Mouse (Mus musculus) kidney, embryonic 14.5 days (tissue): ENCODE data around the gene Zfp398. TPM values are rescaled to one million over a fixed set of nuclear protein-coding genes. Genes with fewer than 3 reads are reported as not detected.

Experiments used
- ATAC-seq: fragments of 200-750 bp; cut with Nextera tagmentation; 2 replicates; pipeline ENCODE4 v1.8.0; 2017; ENCODE audit warnings: moderate number of reproducible peaks, mild to moderate bottlenecking, moderate TSS enrichment, moderate library complexity; ENCODE audit not compliant: low FRiP score, low TSS enrichment
- H3K27ac ChIP-seq: fragments of 300-500 bp; sonication (generic); 2 replicates; pipeline ENCODE4 v1.5.1; 2014; ENCODE audit warnings: low read depth, mild to moderate bottlenecking, low read length, moderate library complexity, mixed read lengths
- H3K27me3 ChIP-seq: fragments of 300-500 bp; sonication (generic); 2 replicates; pipeline ENCODE4 v1.6.1; 2014; ENCODE audit warnings: mild to moderate bottlenecking, low read length; ENCODE audit not compliant: control insufficient read depth, insufficient read depth
- H3K36me3 ChIP-seq: fragments of 300-500 bp; sonication (generic); 2 replicates; pipeline ENCODE4 v1.6.1; 2014; ENCODE audit warnings: low read length, mixed read lengths; ENCODE audit not compliant: control insufficient read depth, insufficient read depth
- H3K4me1 ChIP-seq: fragments of 300-500 bp; sonication (generic); 2 replicates; pipeline ENCODE4 v1.6.1; 2014; ENCODE audit warnings: low read length, mixed read lengths; ENCODE audit not compliant: control insufficient read depth, insufficient read depth
- H3K4me2 ChIP-seq: fragments of 300-500 bp; sonication (generic); replicated peaks from 2 replicates; pipeline ENCODE4 v1.6.1; 2014; ENCODE audit warnings: low read depth, mild to moderate bottlenecking, low read length
- H3K4me3 ChIP-seq: fragments of 300-500 bp; sonication (generic); 2 replicates; pipeline ENCODE4 v1.5.1; 2014; ENCODE audit warnings: mild to moderate bottlenecking, low read length
- H3K9ac ChIP-seq: fragments of 300-500 bp; sonication (generic); 2 replicates; pipeline ENCODE4 v1.6.1; 2014; ENCODE audit warnings: low read depth, mild to moderate bottlenecking, low read length, moderate library complexity
- H3K9me3 ChIP-seq: fragments of 300-500 bp; sonication (generic); 2 replicates; pipeline ENCODE4 v1.6.1; 2016; ENCODE audit warnings: low read length; ENCODE audit not compliant: control insufficient read depth
- WGBS: fragments of 180-500 bp; shearing (Covaris S2); extraction: QIAGEN DNeasy Blood & Tissue Kit; methylation state at CpG from one replicate; pipeline ENCODE4 v1.1.7; 2014; 5-methylcytosine and 5-hydroxymethylcytosine counted together
- polyA plus RNA-seq: library from polyadenylated mRNA; unstranded; fragments of >200 nt; fragmentation: Nextera tagmentation; extraction: Ambion mirVana; gene quantifications from 2 replicates; pipeline ENCODE4 v1.2.1, GENCODE M21; 2014

Gene Zfp398
- polyA plus RNA-seq, 1 experiment from 2014 or later = 11.6 TPM

DNA sequence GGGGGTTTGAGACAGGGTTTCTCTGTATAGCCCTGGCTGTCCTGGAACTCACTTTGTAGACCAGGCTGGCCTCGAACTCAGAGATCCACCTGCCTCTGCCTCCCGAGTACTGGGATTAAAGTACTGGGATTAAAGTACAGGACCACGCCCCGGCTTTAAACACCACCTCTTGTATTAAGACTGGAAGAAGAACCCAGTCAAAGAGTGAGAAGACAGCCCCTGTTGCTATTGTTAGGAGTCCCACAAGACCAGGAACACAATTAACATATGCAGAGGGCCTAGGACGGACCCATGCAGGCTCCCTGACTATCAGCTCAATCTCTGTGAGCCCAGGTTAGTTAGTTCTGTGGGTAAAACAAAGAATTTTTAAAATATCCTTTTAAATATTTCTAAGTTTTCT, 36.8 kb downstream of the Zfp398 start:
- no peak overlapping the region for H3K27ac ChIP-seq
- no peak overlapping the region for H3K9ac ChIP-seq
- no peaks in the 10 kb centered on the region for H3K27me3 ChIP-seq
- peaks cover 6% of the 10 kb centered on the region; the same call in 1 of the 2 replicates for H3K36me3 ChIP-seq
- no peaks in the 10 kb centered on the region for H3K9me3 ChIP-seq
- H3K4me3 ChIP-seq = no peak overlapping the region
- H3K4me1 ChIP-seq = no peaks in the 10 kb centered on the region
- no peak overlapping the region for H3K4me2 ChIP-seq
- ATAC-seq = no peak
- whole genome bisulfite sequencing = 90% methylated on average over 5 of the region's 5 CpGs

DNA sequence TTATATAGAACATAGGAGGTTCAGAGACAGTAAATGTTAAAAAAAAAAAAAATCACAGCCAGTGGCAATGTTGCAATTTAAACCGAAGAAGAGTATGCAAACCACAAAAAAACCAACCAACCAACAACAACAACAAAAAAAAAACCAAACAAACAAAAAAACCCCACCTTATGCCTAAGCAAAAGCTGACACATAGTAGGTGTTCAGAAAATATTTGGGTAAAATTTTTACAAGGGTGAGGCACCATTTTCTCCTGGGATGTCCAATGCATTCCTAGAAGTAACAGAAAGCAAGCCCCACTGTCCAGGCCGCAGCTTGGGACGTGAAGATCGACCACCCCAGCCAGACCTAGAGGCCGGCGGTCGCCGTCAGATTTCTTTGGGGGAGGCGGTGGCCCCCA, 41.6 kb downstream of the Zfp398 start, which contains the start of gene Zfp282:
TSS of gene Zfp282 (plus strand) at position 147 of the 400 bp plus-strand sequence.
- no peaks in the 10 kb centered on the region for H3K27me3 ChIP-seq
- WGBS = 5% methylated on average over 9 of the region's 9 CpGs
- H3K36me3 ChIP-seq = peaks cover 20% of the 10 kb centered on the region
- H3K4me3 ChIP-seq = peak within 1 kb of the TSS; percentile 88
- peak within 1 kb of the TSS; percentile 97 for H3K27ac ChIP-seq
- H3K9ac ChIP-seq = peak within 1 kb of the TSS; percentile 96
- ATAC-seq = no peak
- H3K4me2 ChIP-seq = peak within 1 kb of the TSS; percentile 86
- no peaks in the 10 kb centered on the region for H3K9me3 ChIP-seq
- H3K4me1 ChIP-seq = peaks cover 7% of the 10 kb centered on the region; the same call in 1 of the 2 replicates

GRCm38 (mm10) chr6:47877461-47878132, 42.1 kb downstream of the Zfp398 start:
- peak overlapping the region; percentile 96 for H3K9ac ChIP-seq
- H3K27me3 ChIP-seq = no peaks in the 10 kb centered on the region
- peaks cover 24% of the 10 kb centered on the region for H3K36me3 ChIP-seq
- H3K27ac ChIP-seq = peak overlapping the region; percentile 97
- H3K4me1 ChIP-seq = peaks cover 7% of the 10 kb centered on the region; the same call in 1 of the 2 replicates
- ATAC-seq = peak; percentile 98
- H3K4me3 ChIP-seq = peak overlapping the region; percentile 88
- H3K4me2 ChIP-seq = peak overlapping the region; percentile 86
- WGBS = under 1% methylated on average over 56 of the region's 71 CpGs
- no peaks in the 10 kb centered on the region for H3K9me3 ChIP-seq

DNA sequence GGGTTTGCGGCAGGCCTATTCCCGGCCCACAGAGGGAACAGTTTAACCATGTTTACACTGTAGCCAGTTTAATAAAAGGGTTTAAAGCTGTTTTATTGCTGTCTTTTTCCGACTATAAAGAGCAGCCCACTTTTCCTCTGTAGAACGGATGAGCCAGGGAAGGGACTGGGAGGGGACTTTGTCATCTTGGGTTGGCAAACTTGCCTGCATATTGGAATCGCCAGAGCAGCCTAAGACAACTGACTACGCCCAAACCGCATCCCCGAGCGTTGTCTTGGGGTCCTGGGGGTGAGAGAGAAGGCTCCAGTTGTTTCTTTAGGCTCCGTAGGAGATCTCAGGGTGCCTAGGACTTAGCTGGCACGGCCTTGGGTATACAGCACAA, 42.7 kb downstream of the Zfp398 start:
- H3K9ac ChIP-seq = peak overlapping the region; percentile 96
- peak overlapping the region; percentile 97 for H3K27ac ChIP-seq
- H3K27me3 ChIP-seq = no peaks in the 10 kb centered on the region
- H3K36me3 ChIP-seq = peaks cover 29% of the 10 kb centered on the region
- under 1% methylated on average over 11 of the region's 11 CpGs for WGBS
- H3K9me3 ChIP-seq = no peaks in the 10 kb centered on the region
- peak overlapping the region; percentile 86 for H3K4me2 ChIP-seq
- ATAC-seq = no peak
- peak overlapping the region; percentile 88 for H3K4me3 ChIP-seq
- H3K4me1 ChIP-seq = peaks cover 7% of the 10 kb centered on the region; the same call in 1 of the 2 replicates

- peaks cover 7% of the 10 kb centered on the region; the same call in 1 of the 2 replicates for H3K4me1 ChIP-seq
- H3K4me3 ChIP-seq = peak overlapping the region; percentile 88
- H3K9ac ChIP-seq = peak overlapping the region; percentile 96
- H3K27ac ChIP-seq = no peak overlapping the region
- H3K4me2 ChIP-seq = peak overlapping the region; percentile 86
- peaks cover 34% of the 10 kb centered on the region for H3K36me3 ChIP-seq
- WGBS = 43% methylated on average over 3 of the region's 3 CpGs
- no peaks in the 10 kb centered on the region for H3K9me3 ChIP-seq
- H3K27me3 ChIP-seq = no peaks in the 10 kb centered on the region
- no peak for ATAC-seq
These were observed 43.1 kb downstream of the Zfp398 start for GRCm38 (mm10) chr6:47878593-47878992.

DNA sequence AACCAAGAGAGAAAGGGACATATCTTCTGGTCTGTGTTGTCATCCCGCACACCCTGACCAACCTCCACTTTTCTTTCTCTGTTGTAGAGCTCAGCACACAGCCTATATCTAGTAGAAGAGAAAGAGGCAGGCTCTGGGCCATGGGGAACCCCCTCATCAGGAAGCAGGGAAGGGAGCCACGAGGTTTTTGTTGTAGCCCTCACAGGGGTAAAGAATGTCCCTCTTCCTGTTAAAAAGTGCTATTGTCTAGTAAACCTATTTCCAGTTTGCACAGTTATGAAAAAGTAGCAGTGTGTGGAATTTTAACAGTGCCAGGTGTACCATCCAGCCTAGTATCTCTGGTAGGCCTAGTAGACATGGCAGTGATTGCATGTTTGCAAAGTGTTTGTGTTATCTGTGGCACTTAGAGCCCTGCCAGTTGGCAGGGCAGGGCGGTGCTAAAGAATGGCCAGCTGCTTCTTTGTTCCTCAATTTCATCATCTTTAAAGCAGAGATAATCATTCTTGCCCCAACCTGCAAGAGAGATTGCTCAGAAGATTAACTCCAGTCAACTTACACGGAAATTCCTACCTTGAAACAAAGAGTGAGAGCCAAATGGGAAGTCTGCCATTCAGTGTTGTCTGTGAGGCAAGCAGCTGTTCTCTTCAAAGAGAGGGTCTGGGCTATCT, 43.7 kb downstream of the Zfp398 start:
- WGBS = 61% methylated on average over 4 of the region's 4 CpGs
- Histone ChIP-seq H3K4me1 (peaks cover 7% of the 10 kb centered on the region; the same call in 1 of the 2 replicates), H3K4me2 (peak overlapping the region; percentile 86), H3K9ac (peak overlapping the region; percentile 96; the same call in 1 of the 2 replicates), H3K27me3 (no peaks in the 10 kb centered on the region), H3K36me3 (peaks cover 40% of the 10 kb centered on the region), H3K9me3 (no peaks in the 10 kb centered on the region), H3K27ac (no peak overlapping the region), H3K4me3 (peak overlapping the region; percentile 88)
- no peak for ATAC-seq

GRCm38 (mm10) chr6:47880166-47880565, 44.7 kb downstream of the Zfp398 start:
- H3K4me2 ChIP-seq = no peak overlapping the region
- no peak overlapping the region for H3K9ac ChIP-seq
- H3K9me3 ChIP-seq = no peaks in the 10 kb centered on the region
- peaks cover 7% of the 10 kb centered on the region; the same call in 1 of the 2 replicates for H3K4me1 ChIP-seq
- WGBS = 91% methylated on average over 10 of the region's 10 CpGs
- ATAC-seq = no peak
- H3K4me3 ChIP-seq = no peak overlapping the region
- H3K36me3 ChIP-seq = peaks cover 47% of the 10 kb centered on the region
- H3K27ac ChIP-seq = no peak overlapping the region
- no peaks in the 10 kb centered on the region for H3K27me3 ChIP-seq

DNA sequence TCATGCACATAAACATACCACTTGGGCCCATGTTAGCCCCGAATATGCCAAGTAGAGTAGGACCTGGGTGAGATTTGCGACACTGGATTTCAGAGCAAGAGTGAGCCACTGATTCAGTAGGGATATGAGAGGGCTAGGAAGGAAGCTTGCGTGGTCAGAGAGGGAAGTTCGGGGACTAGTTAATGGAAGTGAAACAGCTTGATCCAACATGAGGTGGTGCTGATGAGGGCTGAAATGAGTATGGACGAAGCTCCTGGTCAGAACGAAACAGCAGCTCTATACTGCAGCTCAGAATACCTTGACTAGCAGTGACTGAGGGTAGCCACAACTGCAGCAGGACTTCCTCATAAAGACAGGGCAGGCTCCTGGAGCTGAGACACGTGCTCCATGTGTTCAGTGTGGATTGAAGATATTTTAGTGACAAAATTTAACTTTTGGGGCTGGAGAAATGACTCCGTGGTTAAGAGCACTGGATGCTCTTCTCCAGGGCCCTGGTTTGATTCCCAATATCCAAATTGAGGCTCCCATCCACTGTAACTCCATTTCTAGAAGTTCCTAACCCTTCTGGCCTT, 53.4 kb downstream of the Zfp398 start:
- H3K27me3 ChIP-seq = no peaks in the 10 kb centered on the region
- no peaks in the 10 kb centered on the region for H3K4me1 ChIP-seq
- 89% methylated on average over 8 of the region's 8 CpGs for WGBS
- no peak overlapping the region for H3K4me3 ChIP-seq
- no peak overlapping the region for H3K4me2 ChIP-seq
- no peaks in the 10 kb centered on the region for H3K9me3 ChIP-seq
- ATAC-seq = no peak
- H3K36me3 ChIP-seq = peaks cover 75% of the 10 kb centered on the region
- H3K9ac ChIP-seq = no peak overlapping the region
- H3K27ac ChIP-seq = no peak overlapping the region

GRCm38 (mm10) chr6:47899416-47899815, 64.0 kb downstream of the Zfp398 start:
- H3K27ac ChIP-seq = no peak overlapping the region
- no peaks in the 10 kb centered on the region for H3K9me3 ChIP-seq
- 90% methylated on average over 6 of the region's 6 CpGs for WGBS
- peaks cover 59% of the 10 kb centered on the region for H3K36me3 ChIP-seq
- no peak overlapping the region for H3K9ac ChIP-seq
- no peak overlapping the region for H3K4me2 ChIP-seq
- no peak overlapping the region for H3K4me3 ChIP-seq
- no peak for ATAC-seq
- no peaks in the 10 kb centered on the region for H3K4me1 ChIP-seq
- H3K27me3 ChIP-seq = no peaks in the 10 kb centered on the region
